Mouse (Mus musculus): ENCODE measurements around the gene Lrrc29. TPM values are rescaled to one million over a fixed set of nuclear protein-coding genes. Genes with fewer than 3 reads are reported as not detected.

Gene Lrrc29
- polyA plus RNA-seq, 1 experiment from 2014 or later: 7.5 TPM

DNA sequence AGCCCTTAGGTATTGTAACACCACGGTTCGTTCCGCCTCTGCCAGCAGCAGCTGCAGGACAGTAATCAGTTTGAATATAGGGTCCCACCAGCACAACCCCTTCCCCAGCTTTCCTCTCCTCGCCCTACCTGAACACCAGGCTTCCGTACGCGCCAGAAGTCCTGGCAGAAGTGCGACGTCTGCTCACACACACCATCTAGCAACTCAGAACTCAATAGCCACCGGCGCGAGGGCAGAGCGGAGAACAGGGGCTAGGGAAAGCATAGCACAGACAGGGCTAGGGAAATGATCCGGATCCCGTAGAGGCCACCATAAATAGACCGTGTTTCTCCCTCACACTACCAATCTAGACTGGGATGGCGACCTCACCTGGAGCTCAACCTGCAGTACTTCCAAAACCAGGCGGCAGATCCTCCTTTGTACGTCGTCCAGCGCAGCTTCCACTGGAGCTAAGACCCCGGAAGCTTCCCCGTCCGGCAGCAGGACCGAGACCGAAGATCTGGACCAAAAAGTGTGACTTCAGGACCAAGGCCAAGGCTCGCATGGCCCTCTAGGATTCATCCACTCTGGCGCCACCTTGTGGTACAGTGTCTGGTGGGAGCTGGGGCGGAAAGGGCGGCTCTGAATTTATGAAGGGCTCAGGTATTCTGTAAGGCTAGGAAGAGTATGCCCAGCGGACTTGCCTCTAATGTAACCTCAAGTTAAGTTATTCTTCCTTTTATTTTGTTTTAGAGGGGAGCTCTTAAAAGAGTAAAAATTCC lies 35.3 kb downstream of the Lrrc29 start:
- peak; percentile 94 for DNase-seq (ENCODE audit: low spot score)
- Histone ChIP-seq H3K27me3 (replicated peaks; ENCODE audit: insufficient read depth, low read length) (0 out of 2 replicates have a peak, but pooled peaks cover 4% of the 10 kb centered on the region), H3K4me2 (replicated peaks; ENCODE audit: low read depth, low read length) (peak overlapping the region; percentile 70; the same call in 1 of the 2 replicates), H3K4me1 (ENCODE audit: insufficient read depth, low read depth, low read length) (peaks cover 12% of the 10 kb centered on the region), H3K9ac (replicated peaks; ENCODE audit: low read depth) (no peak overlapping the region), H3K36me3 (ENCODE audit: insufficient read depth, low read length) (no peaks in the 10 kb centered on the region), H3K27ac (ENCODE audit: low read length) (no peak overlapping the region), H3K4me3 (ENCODE audit: low read depth, low read length) (no peak overlapping the region), H3K9me3 (ENCODE audit: low read length) (no peaks in the 10 kb centered on the region)
- TF ChIP-seq EP300 (IDR thresholded peaks at IDR 0.05) (no peak), CTCF (IDR thresholded peaks at IDR 0.05) (peak; percentile 98)
- WGBS: 16% methylated on average over 31 of the region's 31 CpGs
- peak; percentile 11; the same call in 1 of the 2 replicates for ATAC-seq

GRCm38 (mm10) chr8:105289805-105290460 lies 36.1 kb downstream of the Lrrc29 start, which contains the start of gene 4931428F04Rik:
Gene 4931428F04Rik (minus strand): TSS chr8:105289864.
- Histone ChIP-seq H3K27me3 (replicated peaks; ENCODE audit: insufficient read depth, low read length) (0 out of 2 replicates have a peak, but pooled peaks cover 4% of the 10 kb centered on the region), H3K4me1 (ENCODE audit: insufficient read depth, low read depth, low read length) (peaks cover 12% of the 10 kb centered on the region), H3K4me3 (ENCODE audit: low read depth, low read length) (peak within 1 kb of the TSS; percentile 44), H3K4me2 (replicated peaks; ENCODE audit: low read depth, low read length) (peak within 1 kb of the TSS; percentile 70), H3K9ac (replicated peaks; ENCODE audit: low read depth) (no peak within 1 kb of the TSS; the same call in 1 of the 2 replicates), H3K36me3 (ENCODE audit: insufficient read depth, low read length) (no peaks in the 10 kb centered on the region), H3K9me3 (ENCODE audit: low read length) (no peaks in the 10 kb centered on the region), H3K27ac (ENCODE audit: low read length) (peak within 1 kb of the TSS; percentile 6; the same call in 1 of the 2 replicates)
- ATAC-seq (peak; percentile 23), DNase-seq (ENCODE audit: low spot score) (peak; percentile 73)
- WGBS: 5% methylated on average over 42 of the region's 43 CpGs
- TF ChIP-seq CTCF (IDR thresholded peaks at IDR 0.05): peak; percentile 77
- no peak for TF ChIP-seq EP300 (IDR thresholded peaks at IDR 0.05)

DNA sequence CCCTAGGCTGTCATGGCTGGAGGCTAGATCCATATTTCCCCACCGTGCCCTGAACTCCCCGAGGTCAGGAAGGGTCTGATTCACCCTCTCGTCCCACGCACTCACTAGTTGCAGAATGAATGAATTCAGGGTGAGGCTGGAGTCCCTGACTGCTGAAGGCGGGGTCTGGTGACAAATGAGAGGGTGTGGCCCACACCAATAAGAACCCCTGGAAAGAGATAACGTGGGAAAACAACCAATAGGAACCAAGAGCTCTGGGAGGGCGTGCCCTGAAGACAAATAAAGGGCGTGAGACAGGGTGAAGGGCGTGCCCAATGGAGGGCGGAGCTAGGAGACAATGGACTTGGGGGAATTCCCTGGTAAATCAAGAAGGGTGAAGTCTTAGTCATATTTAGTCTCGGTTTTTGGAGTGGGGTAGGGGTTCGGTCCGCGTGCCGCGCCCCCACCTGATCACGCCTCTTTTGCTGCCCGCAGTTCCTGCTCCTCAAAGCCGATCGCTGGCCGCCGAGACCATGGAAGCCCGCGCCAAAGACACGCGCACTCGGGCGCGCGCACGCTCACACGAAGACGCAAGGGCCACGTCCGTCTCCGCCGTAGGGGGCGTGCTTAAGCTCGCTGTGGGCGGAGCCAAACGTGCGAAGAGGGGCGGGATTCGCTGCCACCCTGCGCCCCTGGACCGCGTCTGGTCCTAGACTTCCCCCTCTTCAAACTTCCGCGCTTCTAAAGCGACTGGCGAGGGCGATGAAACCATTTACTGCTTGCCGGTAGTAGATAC lies 36.9 kb downstream of the Lrrc29 start:
- Histone ChIP-seq H3K4me2 (replicated peaks; ENCODE audit: low read depth, low read length) (peak overlapping the region; percentile 70), H3K27me3 (replicated peaks; ENCODE audit: insufficient read depth, low read length) (0 out of 2 replicates have a peak, but pooled peaks cover 4% of the 10 kb centered on the region), H3K36me3 (ENCODE audit: insufficient read depth, low read length) (no peaks in the 10 kb centered on the region), H3K4me1 (ENCODE audit: insufficient read depth, low read depth, low read length) (peaks cover 12% of the 10 kb centered on the region), H3K27ac (ENCODE audit: low read length) (peak overlapping the region; percentile 6; the same call in 1 of the 2 replicates), H3K9ac (replicated peaks; ENCODE audit: low read depth) (no peak overlapping the region; the same call in 1 of the 2 replicates), H3K4me3 (ENCODE audit: low read depth, low read length) (peak overlapping the region; percentile 44), H3K9me3 (ENCODE audit: low read length) (no peaks in the 10 kb centered on the region)
- WGBS: under 1% methylated on average over 53 of the region's 53 CpGs
- ATAC-seq (peak; percentile 95), DNase-seq (ENCODE audit: low spot score) (peak; percentile 98)
- TF ChIP-seq CTCF (IDR thresholded peaks at IDR 0.05) (peak; percentile 58), EP300 (IDR thresholded peaks at IDR 0.05) (peak; percentile 60; the same call in 1 of the 2 replicates)

DNA sequence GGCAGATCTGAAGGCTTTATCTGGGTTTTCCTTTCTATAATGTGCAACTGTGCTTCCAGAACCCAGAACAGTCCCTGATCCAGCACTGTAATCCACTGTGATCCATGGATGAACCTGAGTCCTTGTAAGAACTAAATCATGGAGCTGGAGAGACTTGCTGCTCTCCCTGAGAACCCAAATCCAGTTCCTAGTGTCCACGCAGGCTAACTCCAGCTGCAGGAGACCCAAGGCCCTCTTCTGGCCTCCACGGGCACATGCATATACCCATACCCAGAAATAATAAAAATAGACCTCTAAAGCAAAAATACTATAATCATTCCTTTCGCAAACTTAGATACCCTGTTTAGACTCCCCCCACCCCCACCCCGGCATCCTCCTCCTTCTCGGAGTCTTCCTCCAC lies 37.8 kb downstream of the Lrrc29 start:
- ATAC-seq (no peak), DNase-seq (ENCODE audit: low spot score) (no peak)
- Histone ChIP-seq H3K4me2 (replicated peaks; ENCODE audit: low read depth, low read length) (no peak overlapping the region), H3K9me3 (ENCODE audit: low read length) (no peaks in the 10 kb centered on the region), H3K9ac (replicated peaks; ENCODE audit: low read depth) (no peak overlapping the region), H3K4me1 (ENCODE audit: insufficient read depth, low read depth, low read length) (peaks cover 12% of the 10 kb centered on the region), H3K4me3 (ENCODE audit: low read depth, low read length) (no peak overlapping the region), H3K27ac (ENCODE audit: low read length) (no peak overlapping the region), H3K27me3 (replicated peaks; ENCODE audit: insufficient read depth, low read length) (0 out of 2 replicates have a peak, but pooled peaks cover 4% of the 10 kb centered on the region), H3K36me3 (ENCODE audit: insufficient read depth, low read length) (no peaks in the 10 kb centered on the region)
- WGBS: 81% methylated on average over 5 of the region's 5 CpGs
- TF ChIP-seq EP300 (IDR thresholded peaks at IDR 0.05) (no peak), CTCF (IDR thresholded peaks at IDR 0.05) (peak; percentile 27; the same call in 1 of the 2 replicates)

DNA sequence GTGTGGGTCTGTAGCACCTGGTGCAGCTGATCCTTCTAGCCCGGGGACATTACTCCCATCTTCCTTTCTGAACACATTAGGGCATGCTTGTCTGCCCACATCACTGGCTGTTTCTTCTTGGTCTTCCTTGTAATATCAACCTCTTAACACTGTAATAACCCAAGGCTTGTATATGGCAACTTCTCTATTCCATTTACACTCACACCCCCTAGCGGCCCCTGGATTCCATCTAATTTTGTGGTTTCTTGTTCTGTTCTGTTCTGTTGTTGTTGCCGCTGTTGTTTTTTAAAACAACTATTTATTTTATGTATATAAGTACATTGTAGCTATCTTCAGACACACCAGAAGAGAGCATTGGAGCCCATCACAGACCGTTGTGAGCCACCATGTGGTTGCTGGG lies 39.2 kb downstream of the Lrrc29 start:
- 87% methylated on average over 4 of the region's 4 CpGs for WGBS
- Histone ChIP-seq H3K36me3 (ENCODE audit: insufficient read depth, low read length) (no peaks in the 10 kb centered on the region), H3K9ac (replicated peaks; ENCODE audit: low read depth) (no peak overlapping the region), H3K4me3 (ENCODE audit: low read depth, low read length) (no peak overlapping the region), H3K4me2 (replicated peaks; ENCODE audit: low read depth, low read length) (no peak overlapping the region), H3K27me3 (replicated peaks; ENCODE audit: insufficient read depth, low read length) (0 out of 2 replicates have a peak, but pooled peaks cover 4% of the 10 kb centered on the region), H3K27ac (ENCODE audit: low read length) (no peak overlapping the region), H3K4me1 (ENCODE audit: insufficient read depth, low read depth, low read length) (peaks cover 12% of the 10 kb centered on the region), H3K9me3 (ENCODE audit: low read length) (no peaks in the 10 kb centered on the region)
- DNase-seq (ENCODE audit: low spot score) (no peak), ATAC-seq (no peak)
- TF ChIP-seq CTCF (IDR thresholded peaks at IDR 0.05) (no peak), EP300 (IDR thresholded peaks at IDR 0.05) (no peak)
